Mouse (Mus musculus) liver, embryonic 16.5 days (tissue): ENCODE measurements around the gene Lsm6. TPM values are rescaled to one million over a fixed set of nuclear protein-coding genes. Genes with fewer than 3 reads are reported as not detected.

Experiments used
- polyA plus RNA-seq: library from polyadenylated mRNA; unstranded; fragments of >200 nt; fragmentation: Nextera tagmentation; extraction: Ambion mirVana; gene quantifications from 2 replicates; pipeline ENCODE4 v1.2.1, GENCODE M21; 2015

Gene Lsm6
- polyA plus RNA-seq, 1 experiment from 2014 or later = 85.2 TPM

Other genes starting within 250 kb of the Lsm6 start
- 0.65 and 0.66 TPM in 2 replicates for gene Zfp827, start 207.3 kb upstream of the Lsm6 start, polyA plus RNA-seq